Mouse (Mus musculus) bone marrow, adult 2 months (tissue): ENCODE data around the gene Sec24b.

Source experiments
- CTCF ChIP-seq: fragments of 200-500 bp; IDR thresholded peaks from 2 replicates; pipeline ENCODE4 v1.5.1; 2011; ENCODE audit warnings: low read length, control low read depth; ENCODE audit not compliant: control insufficient read depth, insufficient read depth
- POLR2A ChIP-seq: fragments of 200-500 bp; IDR thresholded peaks from 2 replicates; pipeline ENCODE4 v1.6.1; 2011; ENCODE audit warnings: low read depth, mild to moderate bottlenecking, control low read depth, low read length, borderline replicate concordance; ENCODE audit not compliant: control insufficient read depth

GRCm38 (mm10) chr3:129937848-129938247, 123.5 kb downstream of the Sec24b start:
- TF ChIP-seq POLR2A (no peak), CTCF (no peak)
